Mouse (Mus musculus) MEL (cell line): ENCODE results near the gene Sipa1l2. TPM values are rescaled to one million over a fixed set of nuclear protein-coding genes. Genes with fewer than 3 reads are reported as not detected.

Experiments
- DNase-seq: peaks from one replicate; pipeline ENCODE4 v3.0.0; 2011; ENCODE audit warnings: low read depth, low spot score
- H3K27ac ChIP-seq: 2 replicates; pipeline ENCODE4 v1.5.1; 2012; ENCODE audit warnings: low read depth, mild to moderate bottlenecking, control low read depth, low read length, moderate library complexity; ENCODE audit not compliant: control insufficient read depth
- H3K27me3 ChIP-seq, 2 experiments: fragments of 150-350 bp in 1 of 2; sonication (generic) in 1 of 2; 2 replicates each; pipeline ENCODE4 v1.6.1; 2012; ENCODE audit warnings: low read length in 2 of 2, mild to moderate bottlenecking in 2 of 2, improper control_type of control experiment in 1 of 2, moderate library complexity in 1 of 2; ENCODE audit not compliant: insufficient read depth in 2 of 2, control insufficient read depth in 1 of 2
- H3K36me3 ChIP-seq, 2 experiments: 2 replicates each; pipeline ENCODE4 v1.6.1; 2012 to 2014; ENCODE audit warnings: low read length in 2 of 2, improper control_type of control experiment in 1 of 2, inconsistent platforms in 1 of 2, mild to moderate bottlenecking in 1 of 2; ENCODE audit not compliant: insufficient read depth in 2 of 2, control insufficient read depth in 1 of 2
- H3K4me1 ChIP-seq, 2 experiments: fragments of 150-350 bp in 1 of 2; sonication (generic) in 1 of 2; 2 replicates each; pipeline ENCODE4 v1.6.1; 2012; ENCODE audit warnings: low read length in 2 of 2, improper control_type of control experiment in 1 of 2, mild to moderate bottlenecking in 1 of 2; ENCODE audit not compliant: insufficient read depth in 2 of 2, control insufficient read depth in 1 of 2
- H3K4me3 ChIP-seq, 2 experiments: fragments of 150-350 bp in 1 of 2; sonication (generic) in 1 of 2; 2 replicates each; pipeline ENCODE4 v1.5.1; 2012; ENCODE audit warnings: low read depth in 2 of 2, low read length in 2 of 2, mild to moderate bottlenecking in 2 of 2, moderate library complexity in 2 of 2, control low read depth in 1 of 2, improper control_type of control experiment in 1 of 2; ENCODE audit not compliant: control insufficient read depth in 1 of 2, insufficient read depth in 1 of 2
- H3K79me2 ChIP-seq: 2 replicates; pipeline ENCODE4 v1.6.1; 2012; ENCODE audit warnings: mild to moderate bottlenecking, low read length, moderate library complexity; ENCODE audit not compliant: control insufficient read depth, poor library complexity, insufficient read depth
- H3K9ac ChIP-seq: 2 replicates; pipeline ENCODE4 v1.6.1; 2012; ENCODE audit warnings: low read depth, mild to moderate bottlenecking, control low read depth, low read length, moderate library complexity; ENCODE audit not compliant: control insufficient read depth, poor library complexity, severe bottlenecking
- H3K9me3 ChIP-seq: fragments of 150-350 bp; sonication (generic); replicated peaks from 2 replicates; pipeline ENCODE4 v1.6.1; 2012; ENCODE audit warnings: mild to moderate bottlenecking, low read length, improper control_type of control experiment, moderate library complexity; ENCODE audit not compliant: insufficient read depth
- CHD1 ChIP-seq: IDR thresholded peaks from 2 replicates; pipeline ENCODE4 v1.6.1; 2012; ENCODE audit warnings: low read depth, mild to moderate bottlenecking, inconsistent platforms, low read length, improper control_type of control experiment
- E2F4 ChIP-seq: IDR thresholded peaks from 2 replicates; pipeline ENCODE4 v1.6.1; 2011; ENCODE audit warnings: low read depth, low read length, improper control_type of control experiment, borderline replicate concordance
- ELF1 ChIP-seq: IDR thresholded peaks from 2 replicates; pipeline ENCODE4 v1.6.1; 2014; ENCODE audit warnings: low read depth, mild to moderate bottlenecking, inconsistent platforms, low read length, improper control_type of control experiment, moderate library complexity
- HCFC1 ChIP-seq: IDR thresholded peaks from 2 replicates; pipeline ENCODE4 v1.6.1; 2012; ENCODE audit warnings: low read depth, mild to moderate bottlenecking, inconsistent platforms, low read length, improper control_type of control experiment, moderate library complexity
- JUND ChIP-seq: IDR thresholded peaks from 2 replicates; pipeline ENCODE4 v1.6.1; 2011; ENCODE audit warnings: low read depth, mild to moderate bottlenecking, improper control_type of control experiment, low read length
- KAT2A ChIP-seq: conservative IDR thresholded peaks from 2 replicates; pipeline ENCODE4 v1.6.1; 2012; ENCODE audit warnings: low read depth, low read length, improper control_type of control experiment, inconsistent platforms
- MAFK ChIP-seq: IDR thresholded peaks from 2 replicates; pipeline ENCODE4 v1.6.1; 2011; ENCODE audit warnings: low read depth, mild to moderate bottlenecking, low read length, improper control_type of control experiment, borderline replicate concordance
- MAX ChIP-seq: IDR thresholded peaks from 2 replicates; pipeline ENCODE4 v1.6.1; 2011; ENCODE audit warnings: low read length, improper control_type of control experiment
- MAZ ChIP-seq: IDR thresholded peaks from 2 replicates; pipeline ENCODE4 v1.6.1; 2012; ENCODE audit warnings: low read depth, mild to moderate bottlenecking, inconsistent platforms, low read length, improper control_type of control experiment
- MXI1 ChIP-seq: IDR thresholded peaks from 2 replicates; pipeline ENCODE4 v1.6.1; 2011; ENCODE audit warnings: mild to moderate bottlenecking, low read depth, low read length, improper control_type of control experiment
- MYC ChIP-seq: IDR thresholded peaks from 2 replicates; pipeline ENCODE4 v1.6.1; 2011; ENCODE audit warnings: low read depth, mild to moderate bottlenecking, low read length, improper control_type of control experiment, moderate library complexity
- SMC3 ChIP-seq: IDR thresholded peaks from 2 replicates; pipeline ENCODE4 v1.6.1; 2011; ENCODE audit warnings: low read depth, low read length, improper control_type of control experiment
- TAL1 ChIP-seq: IDR thresholded peaks from 2 replicates; pipeline ENCODE4 v1.6.1; 2012; ENCODE audit warnings: mild to moderate bottlenecking, inconsistent platforms, low read length, moderate library complexity, mixed read lengths
- TBP ChIP-seq: IDR thresholded peaks from 2 replicates; pipeline ENCODE4 v1.8.0; 2011; ENCODE audit warnings: low read depth, low read length, improper control_type of control experiment
- USF1 ChIP-seq: IDR thresholded peaks from 2 replicates; pipeline ENCODE4 v1.6.1; 2014; ENCODE audit warnings: low read depth, mild to moderate bottlenecking, inconsistent platforms, low read length, improper control_type of control experiment, moderate library complexity
- ZMIZ1 ChIP-seq: IDR thresholded peaks from 2 replicates; pipeline ENCODE4 v1.6.1; 2012; ENCODE audit warnings: low read depth, mild to moderate bottlenecking, inconsistent platforms, low read length, improper control_type of control experiment, moderate library complexity
- ZNF384 ChIP-seq: IDR thresholded peaks from 2 replicates; pipeline ENCODE4 v1.6.1; 2012; ENCODE audit warnings: low read depth, mild to moderate bottlenecking, inconsistent platforms, low read length, improper control_type of control experiment
- polyA plus RNA-seq, 2 experiments: library from polyadenylated mRNA; stranded (reverse) in 1 of 2; unstranded in 1 of 2; fragments of >175 nt in 1 of 2; fragments of >200 nt in 1 of 2; gene quantifications; 2 replicates each; pipeline versions ENCODE4 v1.2.1 to v1.2.4; 2012; ENCODE audit warnings: low replicate concordance in 2 of 2, low read depth in 1 of 2; ENCODE audit not compliant: insufficient read length in 2 of 2, insufficient read depth in 1 of 2, missing spikeins in 1 of 2
- total RNA-seq: library from RNA; depleted of rRNA; stranded (reverse); fragments of 300-350 nt; gene quantifications from 2 replicates; pipeline ENCODE4 v1.2.3, GENCODE M21; 2012

Gene Sipa1l2
- total and polyA plus RNA-seq, 3 experiments = not detected

GRCm38 (mm10) chr8:125547296-125547695, 22.3 kb downstream of the Sipa1l2 start:
- no peak overlapping the region for H3K9ac ChIP-seq
- H3K4me1 ChIP-seq = no peaks in the 10 kb centered on the region
- no peak overlapping the region for H3K27ac ChIP-seq
- H3K79me2 ChIP-seq = no peaks in the 10 kb centered on the region
- H3K4me3 ChIP-seq = no peak overlapping the region
- TF ChIP-seq ZNF384 = no peak
- no peak for TF ChIP-seq HCFC1
- TF ChIP-seq SMC3 = no peak
- TF ChIP-seq USF1 = no peak
- no peaks in the 10 kb centered on the region for H3K36me3 ChIP-seq
- DNase-seq = no peak
- no peaks in the 10 kb centered on the region for H3K9me3 ChIP-seq
- H3K27me3 ChIP-seq = no peaks in the 10 kb centered on the region

DNA sequence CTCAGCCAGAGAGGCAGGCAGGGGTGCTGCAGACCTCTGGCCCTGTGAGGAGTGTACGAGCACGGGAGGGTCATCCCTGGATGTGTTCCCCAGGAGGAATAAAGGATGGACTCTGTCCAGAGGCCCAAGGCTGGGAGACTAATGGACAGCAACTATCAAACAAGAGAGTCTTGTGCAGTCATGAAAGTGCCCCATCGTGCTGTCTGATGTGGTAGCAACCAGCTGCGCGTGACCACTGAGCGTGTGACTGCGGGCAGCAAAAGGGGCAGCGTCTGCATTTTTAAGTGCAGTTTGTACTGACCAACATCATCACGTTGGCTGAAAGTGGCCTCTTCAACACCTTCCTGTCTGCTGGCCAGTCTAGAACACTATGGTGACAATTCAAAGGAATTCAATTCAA, 23.7 kb downstream of the Sipa1l2 start:
- H3K9me3 ChIP-seq = no peaks in the 10 kb centered on the region
- H3K27ac ChIP-seq = no peak overlapping the region
- H3K4me1 ChIP-seq = no peaks in the 10 kb centered on the region
- H3K27me3 ChIP-seq = no peaks in the 10 kb centered on the region
- H3K9ac ChIP-seq = no peak overlapping the region
- TF ChIP-seq CHD1 (no peak), MAX (no peak)
- H3K79me2 ChIP-seq = no peaks in the 10 kb centered on the region
- DNase-seq = no peak
- no peaks in the 10 kb centered on the region for H3K36me3 ChIP-seq
- H3K4me3 ChIP-seq = no peak overlapping the region

- TF ChIP-seq TBP = no peak
- no peak for TF ChIP-seq MAZ
- TF ChIP-seq HCFC1 = no peak
- no peak for TF ChIP-seq ZMIZ1
- TF ChIP-seq ELF1 = no peak
- no peak for TF ChIP-seq USF1
- no peak for TF ChIP-seq TAL1
- TF ChIP-seq MAFK = no peak
- no peak for TF ChIP-seq KAT2A
- no peak for TF ChIP-seq E2F4
- TF ChIP-seq MYC = no peak
- TF ChIP-seq MXI1 = no peak
- TF ChIP-seq JUND = no peak
- Histone ChIP-seq H3K4me3 (no peak overlapping the region), H3K27ac (no peak overlapping the region), H3K36me3 (no peaks in the 10 kb centered on the region), H3K4me1 (no peaks in the 10 kb centered on the region), H3K79me2 (no peaks in the 10 kb centered on the region), H3K9ac (no peak overlapping the region), H3K27me3 (no peaks in the 10 kb centered on the region), H3K9me3 (no peaks in the 10 kb centered on the region)
- DNase-seq = no peak
Observed at GRCm38 (mm10) chr8:125542893-125543613, 26.6 kb downstream of the Sipa1l2 start.
